ENCODE assay signal across 7 mouse cellular contexts in genomic region chr12:40040067-40040466, GRCm38 (mm10). TPM values are rescaled to one million over a fixed set of nuclear protein-coding genes. Genes with fewer than 3 reads are reported as not detected.
DNase-seq lines count a peak whose midpoint lies in the region; ATAC-seq and TF ChIP-seq lines count a peak whose summit lies in the region.

No protein-coding gene starts in this region.

- H3K27ac ChIP-seq in kidney, embryonic 15.5 days: no peak overlapping the region
- H3K27ac ChIP-seq in midbrain, postnatal 0 days (ENCODE audit: low read depth, low read length): no peak overlapping the region

- TF ChIP-seq CTCF in E14TG2a.4 (conservative IDR thresholded peaks at IDR 0.05; ENCODE audit: low read length): peak; percentile 35
- TF ChIP-seq CTCF in midbrain, postnatal 0 days (IDR thresholded peaks at IDR 0.05): peak; percentile 79

- ATAC-seq in kidney, embryonic 15.5 days (replicated peaks; ENCODE audit: low FRiP score): no peak
- peak; percentile 38 for ATAC-seq in granulocyte monocyte progenitor cell, adult 5-6 weeks (replicated peaks; ENCODE audit: poor library complexity, severe bottlenecking)
- ATAC-seq in midbrain, postnatal 0 days (ENCODE audit: low FRiP score): no peak
- no peak for ATAC-seq in megakaryocyte-erythroid progenitor cell, adult 5-6 weeks (replicated peaks; ENCODE audit: low FRiP score, low TSS enrichment, poor library complexity, severe bottlenecking)

- no peak overlapping the region for H3K4me2 ChIP-seq in kidney, embryonic 15.5 days
- H3K4me2 ChIP-seq in midbrain, postnatal 0 days (ENCODE audit: low read depth, low read length, poor library complexity, severe bottlenecking): no peak overlapping the region

- DNase-seq in kidney, adult 9 months: peak; percentile 52
- peak; percentile 87 for DNase-seq in A20 (ENCODE audit: low read depth, low spot score)
- DNase-seq in midbrain, postnatal 0 days (ENCODE audit: low spot score): peak; percentile 72

- H3K9me3 ChIP-seq in kidney, embryonic 15.5 days (replicated peaks): no peaks in the 10 kb centered on the region
- peaks cover 15% of the 10 kb centered on the region for H3K9me3 ChIP-seq in E14TG2a.4 (ENCODE audit: low read length)
- no peaks in the 10 kb centered on the region for H3K9me3 ChIP-seq in midbrain, postnatal 0 days (ENCODE audit: low read length)

- peaks cover 7% of the 10 kb centered on the region; the same call in 1 of the 2 replicates for H3K4me1 ChIP-seq in kidney, embryonic 15.5 days
- peaks cover 46% of the 10 kb centered on the region for H3K4me1 ChIP-seq in E14TG2a.4 (replicated peaks; ENCODE audit: low read depth, low read length)
- H3K4me1 ChIP-seq in midbrain, postnatal 0 days (ENCODE audit: insufficient read depth, low read length): no peaks in the 10 kb centered on the region

- no peak overlapping the region for H3K9ac ChIP-seq in kidney, embryonic 15.5 days
- no peak overlapping the region for H3K9ac ChIP-seq in midbrain, postnatal 0 days (replicated peaks; ENCODE audit: low read length, poor library complexity, severe bottlenecking)

- H3K27me3 ChIP-seq in kidney, embryonic 15.5 days: peaks cover 2% of the 10 kb centered on the region; the same call in 1 of the 2 replicates
- no peaks in the 10 kb centered on the region for H3K27me3 ChIP-seq in E14TG2a.4 (ENCODE audit: insufficient read depth, low read length)
- no peaks in the 10 kb centered on the region for H3K27me3 ChIP-seq in midbrain, postnatal 0 days (ENCODE audit: insufficient read depth, low read length)

- no peak overlapping the region for H3K4me3 ChIP-seq in kidney, embryonic 15.5 days (replicated peaks)
- H3K4me3 ChIP-seq in E14TG2a.4 (replicated peaks; ENCODE audit: low read length): no peak overlapping the region
- no peak overlapping the region for H3K4me3 ChIP-seq in midbrain, postnatal 0 days (ENCODE audit: low read depth, low read length)

- H3K36me3 ChIP-seq in kidney, embryonic 15.5 days: no peaks in the 10 kb centered on the region
- peaks cover 7% of the 10 kb centered on the region for H3K36me3 ChIP-seq in E14TG2a.4 (ENCODE audit: insufficient read depth, low read length)
- no peaks in the 10 kb centered on the region for H3K36me3 ChIP-seq in midbrain, postnatal 0 days (ENCODE audit: insufficient read depth, low read length)

RNA-seq across cellular contexts. Expression of gene Arl4a, which starts 2.2 kb away (rescaled TPM):
- 44.8 and 48.4 TPM in 2 replicates for polyA plus RNA-seq in kidney, embryonic 15.5 days (2015; fragmentation: Nextera tagmentation; extraction: Ambion mirVana)
- total RNA-seq in granulocyte monocyte progenitor cell, adult 5-6 weeks (2014; fragmentation: Nextera tagmentation): 7.4 and 19.5 TPM in 2 replicates
- 11.6 and 13.5 TPM in 2 replicates for total RNA-seq in granulocyte monocyte progenitor cell, adult 5-6 weeks (2017)
- 67.4 and 94.0 TPM in 2 replicates for total RNA-seq in midbrain, postnatal 0 days (2014; rRNA removed)
- polyA plus RNA-seq in midbrain, postnatal 0 days (2015; fragmentation: Nextera tagmentation; extraction: Ambion mirVana): 117 and 129 TPM in 2 replicates
- 58.7 and 90.2 TPM in 2 replicates for total RNA-seq in megakaryocyte-erythroid progenitor cell, adult 5-6 weeks (2014; fragmentation: Nextera tagmentation)
- total RNA-seq in megakaryocyte-erythroid progenitor cell, adult 5-6 weeks (2017): 54.9 and 57.5 TPM in 2 replicates
